ENCODE assay signal across 22 mouse cellular contexts in the genomic region with DNA sequence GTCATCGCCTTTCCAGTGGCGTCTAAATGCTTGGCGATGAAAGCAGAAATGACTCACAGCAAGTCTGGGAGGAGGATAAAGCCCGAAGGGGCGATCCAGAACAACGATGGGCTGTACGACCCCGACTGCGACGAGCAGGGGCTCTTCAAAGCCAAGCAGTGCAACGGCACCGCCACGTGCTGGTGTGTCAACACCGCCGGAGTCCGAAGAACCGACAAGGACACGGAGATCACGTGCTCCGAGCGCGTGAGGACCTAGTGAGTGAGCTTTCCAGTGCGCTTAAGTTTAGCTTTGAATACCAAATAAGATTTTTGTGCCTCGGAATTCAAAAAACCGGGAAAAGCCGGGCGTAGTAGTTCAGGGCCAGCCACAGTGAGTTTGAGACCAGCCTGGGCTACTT. TPM values are rescaled to one million over a fixed set of nuclear protein-coding genes. Genes with fewer than 3 reads are reported as not detected.
DNase-seq lines count a peak whose midpoint lies in the region; ATAC-seq lines count a peak whose summit lies in the region.
"Had no signal": no experiment of that assay in that cellular context is flagged by ENCODE, and none has a peak within 500 bp of the region (broad histone marks: within the 10 kb centered on the region; RNA-seq: fewer than 3 reads in every experiment).

No protein-coding gene starts in this region.

- peak; percentile 11 for DNase-seq in kidney, adult 18-20 months
- no peak for DNase-seq in kidney, adult 11 months
- DNase-seq in R1 (ENCODE audit: low read depth, low spot score) = peak; percentile 51
- no peak for DNase-seq in cerebellum, adult 9-11 months
- no peak for DNase-seq in layer of hippocampus, postnatal 14 days (ENCODE audit: low spot score in 2 of 2)
- DNase-seq: adrenal gland, adult 8-10 months; adrenal gland, postnatal 36 days; B cell, adult 2 months; cerebellum, adult 11 months; cerebellum, adult 8-10 months; gastrocnemius, adult 2 months; gastrocnemius, postnatal 25 days; heart, postnatal 36 days had no signal

- H3K36me3 ChIP-seq in intestine, embryonic 16.5 days (ENCODE audit: control insufficient read depth, insufficient read depth, low read length) = no peaks in the 10 kb centered on the region
- no peaks in the 10 kb centered on the region for H3K36me3 ChIP-seq in midbrain, embryonic 13.5 days
- H3K36me3 ChIP-seq: embryonic facial prominence, embryonic 12.5 days; forebrain, embryonic 12.5 days; heart, embryonic 13.5 days; hindbrain, embryonic 15.5 days had no signal

- ATAC-seq in intestine, embryonic 16.5 days = no peak
- ATAC-seq in midbrain, embryonic 13.5 days = no peak
- ATAC-seq: CD4-positive, CD25-positive, alpha-beta regulatory T cell, adult 4 months; forebrain, embryonic 16.5 days; Patski had no signal

- H3K9me3 ChIP-seq in intestine, embryonic 16.5 days (ENCODE audit: control insufficient read depth, low read length) = no peaks in the 10 kb centered on the region
- no peaks in the 10 kb centered on the region for H3K9me3 ChIP-seq in midbrain, embryonic 13.5 days
- H3K9me3 ChIP-seq: embryonic facial prominence, embryonic 12.5 days; forebrain, embryonic 12.5 days; heart, embryonic 13.5 days; hindbrain, embryonic 15.5 days had no signal

- H3K4me3 ChIP-seq in intestine, embryonic 16.5 days (ENCODE audit: low read length) = peak overlapping the region; percentile 21; the same call in 1 of the 2 replicates
- H3K4me3 ChIP-seq in midbrain, embryonic 13.5 days (replicated peaks) = no peak overlapping the region
- H3K4me3 ChIP-seq: embryonic facial prominence, embryonic 12.5 days; forebrain, embryonic 12.5 days; heart, embryonic 13.5 days; hindbrain, embryonic 15.5 days had no signal

- peaks cover 10% of the 10 kb centered on the region; the same call in 1 of the 2 replicates for H3K4me1 ChIP-seq in intestine, embryonic 16.5 days (ENCODE audit: control insufficient read depth, insufficient read depth, low read length)
- peaks cover 17% of the 10 kb centered on the region for H3K4me1 ChIP-seq in midbrain, embryonic 13.5 days (replicated peaks)

- H3K27me3 ChIP-seq in intestine, embryonic 16.5 days (replicated peaks; ENCODE audit: control insufficient read depth, insufficient read depth, low read length) = peaks cover 2% of the 10 kb centered on the region; the same call in 1 of the 2 replicates
- peaks cover 41% of the 10 kb centered on the region for H3K27me3 ChIP-seq in midbrain, embryonic 13.5 days

- H3K9ac ChIP-seq in intestine, embryonic 16.5 days (ENCODE audit: low read depth, low read length) = 0 out of 2 replicates have a peak overlapping the region, but pooled peaks have one; percentile 26
- H3K9ac ChIP-seq in midbrain, embryonic 13.5 days (replicated peaks) = no peak overlapping the region
- H3K9ac ChIP-seq: embryonic facial prominence, embryonic 12.5 days; forebrain, embryonic 12.5 days; heart, embryonic 13.5 days; hindbrain, embryonic 15.5 days had no signal

- H3K4me2 ChIP-seq in intestine, embryonic 16.5 days (ENCODE audit: low read depth, low read length) = peak overlapping the region; percentile 39
- H3K4me2 ChIP-seq in midbrain, embryonic 13.5 days (replicated peaks) = no peak overlapping the region
- H3K4me2 ChIP-seq: embryonic facial prominence, embryonic 12.5 days; forebrain, embryonic 12.5 days; heart, embryonic 13.5 days; hindbrain, embryonic 15.5 days had no signal

- H3K27ac ChIP-seq in intestine, embryonic 16.5 days (ENCODE audit: low read length) = no peak overlapping the region
- H3K27ac ChIP-seq in midbrain, embryonic 13.5 days = no peak overlapping the region
- H3K27ac ChIP-seq: embryonic facial prominence, embryonic 12.5 days; forebrain, embryonic 12.5 days; gastrocnemius, adult 2 months; heart, embryonic 13.5 days; hindbrain, embryonic 15.5 days had no signal

- WGBS in intestine, embryonic 16.5 days = 89% methylated on average over 27 of the region's 27 CpGs
- WGBS in midbrain, embryonic 13.5 days = 95% methylated on average over 27 of the region's 27 CpGs

RNA-seq across cellular contexts. Expression of a gene that starts 4.5 kb away (rescaled TPM):
- polyA plus RNA-seq in intestine, embryonic 16.5 days (2015; fragmentation: Nextera tagmentation; extraction: Ambion mirVana) = 1,152 and 1,162 TPM in 2 replicates
- polyA plus RNA-seq in midbrain, embryonic 13.5 days (2015; fragmentation: Nextera tagmentation; extraction: Ambion mirVana) = 2.8 and 3.6 TPM in 2 replicates
- total RNA-seq in layer of hippocampus, postnatal 14 days (2021) = 1 to 10 TPM in 1 of 2 experiments, under 1 TPM in 1; 0.64 to 1.0 TPM
- total RNA-seq: adrenal gland, postnatal 36 days; gastrocnemius, adult 2 months; gastrocnemius, postnatal 25 days; heart, postnatal 36 days had no signal

RNA-seq across cellular contexts. Expression of a gene that starts 31.9 kb away (rescaled TPM):
- polyA plus RNA-seq in intestine, embryonic 16.5 days (2015; fragmentation: Nextera tagmentation; extraction: Ambion mirVana) = 55.0 and 59.5 TPM in 2 replicates
- polyA plus RNA-seq in midbrain, embryonic 13.5 days (2015; fragmentation: Nextera tagmentation; extraction: Ambion mirVana) = 79.5 and 85.1 TPM in 2 replicates
- total RNA-seq in layer of hippocampus, postnatal 14 days (2021) = 10 to 100 TPM; 34.0 to 35.0 TPM

Comparison
In these comparisons a context has a peak if more than half of its experiments do, and no peak if none do; other contexts are left out.
1. DNase-seq: peak in kidney, adult 18-20 months (single experiment) and R1 (single experiment); none in kidney, adult 11 months (single experiment), cerebellum, adult 9-11 months (single experiment) and layer of hippocampus, postnatal 14 days (0 of 2).
2. RNA of a gene that starts 4.5 kb away (polyA plus RNA-seq): 1,152 to 1,162 TPM in intestine, embryonic 16.5 days; 2.8 to 3.6 TPM in midbrain, embryonic 13.5 days; every median in the first group is over 100 times any median in the second.